Mouse (Mus musculus) telencephalon, adult 2 months (tissue): ENCODE results near the gene Ube2dnl2.

Experiments
- DNase-seq: peaks from one replicate; pipeline ENCODE4 v3.0.0-alpha.2; 2011; ENCODE audit warnings: low read depth, low spot score

The Ube2dnl2 gene

DNA sequence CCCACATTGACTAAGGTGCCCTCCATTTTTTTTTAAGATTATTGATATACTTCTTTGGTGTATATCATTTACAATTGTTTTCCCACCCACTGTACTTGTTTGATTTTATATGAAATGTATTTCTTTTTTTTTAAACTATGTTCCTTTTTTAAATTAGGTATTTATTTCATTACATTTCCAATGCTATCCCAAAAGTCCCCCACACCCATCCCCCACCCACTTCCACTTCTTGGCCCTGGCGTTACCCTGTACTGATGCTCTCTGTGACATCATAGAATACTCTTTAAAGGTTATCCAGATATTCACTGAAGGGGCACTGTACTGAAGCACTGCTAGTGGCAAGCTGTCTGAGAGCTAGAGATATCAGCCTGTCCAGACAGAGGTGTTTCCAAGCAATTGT, at the start of gene Ube2dnl2:
Gene Ube2dnl2 (plus strand): TSS at position 301 of the 400 bp plus-strand sequence.
- DNase-seq: no peak

DNA sequence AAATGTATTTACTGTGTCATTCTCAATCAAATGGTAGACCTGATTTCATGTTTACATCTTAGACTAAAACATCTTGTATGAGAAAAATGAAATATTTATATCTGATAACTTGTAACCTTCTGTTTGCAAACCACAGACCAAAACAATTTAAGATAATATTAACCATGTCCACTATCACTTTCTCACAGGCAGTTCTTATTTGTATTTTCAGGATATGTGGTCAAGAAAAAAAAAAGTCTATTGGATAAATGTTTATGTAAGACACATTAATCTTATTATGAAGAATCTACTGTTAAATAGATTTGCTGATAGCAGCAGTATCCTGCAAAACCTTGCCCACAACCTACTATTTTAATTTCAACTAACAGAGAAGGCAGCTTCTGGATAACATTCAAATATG, 11.9 kb upstream of the Ube2dnl2 start:
- no peak for DNase-seq

DNA sequence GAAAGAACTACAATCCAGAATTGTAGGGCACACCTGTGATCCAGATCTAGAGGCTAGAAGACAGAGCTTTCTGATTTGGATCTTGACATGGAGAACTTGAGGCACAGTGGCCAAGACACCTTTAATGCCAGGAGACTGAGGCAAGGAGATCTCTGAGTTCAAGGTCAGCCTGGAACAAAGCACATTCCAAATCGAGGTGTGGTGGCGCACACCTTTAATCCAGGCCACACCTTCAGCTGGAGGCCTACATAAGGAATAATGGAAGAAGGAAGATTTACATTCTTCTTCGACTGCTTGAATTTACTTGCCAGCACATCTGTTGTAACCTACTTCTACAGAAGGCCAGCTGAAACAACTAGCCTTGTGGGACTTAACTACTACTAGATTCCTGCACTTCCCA, 9.9 kb upstream of the Ube2dnl2 start:
- DNase-seq: no peak

DNA sequence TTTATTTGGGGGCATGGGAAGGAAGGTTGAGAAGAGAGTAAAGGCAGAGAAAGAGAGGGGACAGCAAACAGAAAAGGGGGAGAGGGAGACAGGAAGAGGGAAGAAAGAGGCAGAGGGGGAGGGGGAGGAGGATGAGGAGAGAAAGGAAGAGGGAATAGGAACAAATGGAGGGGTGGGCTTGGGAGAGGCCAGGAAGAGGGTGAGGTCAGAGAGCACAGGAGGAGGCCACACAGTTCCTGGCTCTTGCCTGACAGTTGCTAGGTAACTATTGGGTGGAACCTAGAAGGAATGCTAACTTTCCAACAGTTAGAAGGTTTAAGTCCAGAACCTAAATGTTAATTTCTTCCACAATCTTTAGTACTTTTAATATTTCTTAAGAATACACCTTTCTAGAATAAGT, 4.0 kb upstream of the Ube2dnl2 start:
- no peak for DNase-seq

DNA sequence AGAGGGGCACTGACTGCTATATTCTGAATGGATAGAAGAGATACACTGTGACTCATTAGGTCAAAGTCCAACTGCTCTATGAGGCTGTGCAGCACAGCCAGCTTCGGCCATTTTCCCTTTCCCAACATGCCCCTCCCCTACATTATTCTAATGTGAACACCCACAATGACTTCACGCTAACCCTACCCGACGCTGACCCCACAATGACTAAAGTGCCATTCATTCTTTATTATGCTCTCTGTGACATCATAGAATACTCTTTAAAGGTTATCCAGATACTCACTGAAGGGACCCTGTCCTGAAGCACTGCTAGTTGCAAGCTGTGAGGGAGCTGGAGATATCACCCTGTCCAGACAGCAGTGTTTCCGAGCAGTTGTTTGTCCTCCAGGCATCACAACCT, 2.7 kb upstream of the Ube2dnl2 start, which contains the start of gene Ube2dnl1:
Gene Ube2dnl1 (plus strand): TSS at position 301 of the 400 bp plus-strand sequence.
- no peak for DNase-seq

DNA sequence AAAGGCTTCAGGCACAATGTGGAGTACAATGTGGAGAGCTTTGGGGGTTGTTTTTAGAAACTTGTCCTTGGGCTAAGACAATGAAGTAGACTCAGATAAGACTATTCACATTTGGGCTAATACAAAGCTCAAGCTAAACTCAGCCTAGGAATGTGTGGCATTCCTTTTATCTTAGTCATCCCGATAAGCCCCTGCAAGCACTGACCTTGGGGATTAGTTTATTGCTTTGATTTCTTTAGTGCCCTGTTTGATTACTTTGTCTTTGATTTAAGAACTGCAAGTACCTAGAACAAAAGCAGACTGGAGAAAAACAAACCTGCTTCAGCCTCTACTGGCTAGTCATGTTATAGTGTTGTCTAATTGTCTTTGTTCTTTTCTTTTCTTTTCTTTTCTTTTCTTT, 47.7 kb downstream of the Ube2dnl2 start:
- no peak for DNase-seq
